In genomic region chr13:83214811-83215210, GRCm38 (mm10) we compare ENCODE assay signal across 26 mouse cellular contexts.
DNase-seq lines count a peak whose midpoint lies in the region; ATAC-seq and TF ChIP-seq lines count a peak whose summit lies in the region.
"Had no signal": no experiment of that assay in that cellular context is flagged by ENCODE, and none has a peak within 500 bp of the region (broad histone marks: within the 10 kb centered on the region; RNA-seq: fewer than 3 reads in every experiment).

No protein-coding gene starts in this region.

- no peaks in the 10 kb centered on the region for H3K36me3 ChIP-seq in limb, embryonic 14.5 days (ENCODE audit: control insufficient read depth, insufficient read depth, low read length)
- H3K36me3 ChIP-seq in limb, embryonic 10.5 days: no peaks in the 10 kb centered on the region
- H3K36me3 ChIP-seq in kidney, embryonic 14.5 days (ENCODE audit: control insufficient read depth, insufficient read depth, low read length): no peaks in the 10 kb centered on the region
- H3K36me3 ChIP-seq: embryonic facial prominence, embryonic 15.5 days; forebrain, embryonic 12.5 days; forebrain, embryonic 15.5 days; heart, embryonic 13.5 days had no signal

- no peak overlapping the region for H3K27ac ChIP-seq in limb, embryonic 14.5 days (replicated peaks; ENCODE audit: low read depth, low read length)
- H3K27ac ChIP-seq in limb, embryonic 10.5 days: no peak overlapping the region
- H3K27ac ChIP-seq in kidney, embryonic 14.5 days (ENCODE audit: low read depth, low read length): no peak overlapping the region
- H3K27ac ChIP-seq: embryonic facial prominence, embryonic 15.5 days; forebrain, embryonic 12.5 days; forebrain, embryonic 15.5 days; heart, embryonic 13.5 days; hindbrain, embryonic 14.5 days; hindbrain, postnatal 0 days had no signal

- ATAC-seq in limb, embryonic 14.5 days (ENCODE audit: low FRiP score, low read depth): no peak
- 0 out of 2 replicates have a peak, but pooled peaks have one; percentile 43 for ATAC-seq in erythroid progenitor cell, adult 5-6 weeks (replicated peaks; ENCODE audit: low FRiP score, poor library complexity, severe bottlenecking)
- 0 out of 2 replicates have a peak, but pooled peaks have one; percentile 31 for ATAC-seq in megakaryocyte progenitor cell, adult 5-6 weeks (replicated peaks; ENCODE audit: poor library complexity)
- ATAC-seq in kidney, embryonic 14.5 days (ENCODE audit: low FRiP score, low TSS enrichment): no peak
- ATAC-seq: CD4-positive, CD25-positive, alpha-beta regulatory T cell, adult 4 months; forebrain, embryonic 15.5 days; hindbrain, postnatal 0 days had no signal

- H3K4me2 ChIP-seq in limb, embryonic 14.5 days (replicated peaks; ENCODE audit: low read depth, low read length, severe bottlenecking): no peak overlapping the region
- H3K4me2 ChIP-seq in kidney, embryonic 14.5 days (replicated peaks; ENCODE audit: low read depth, low read length): no peak overlapping the region
- H3K4me2 ChIP-seq: embryonic facial prominence, embryonic 15.5 days; forebrain, embryonic 12.5 days; forebrain, embryonic 15.5 days; heart, embryonic 13.5 days; hindbrain, embryonic 14.5 days had no signal

- no peaks in the 10 kb centered on the region for H3K9me3 ChIP-seq in limb, embryonic 14.5 days (ENCODE audit: control insufficient read depth, low read length)
- no peaks in the 10 kb centered on the region for H3K9me3 ChIP-seq in limb, embryonic 10.5 days (replicated peaks)
- no peaks in the 10 kb centered on the region for H3K9me3 ChIP-seq in kidney, embryonic 14.5 days (ENCODE audit: control insufficient read depth, low read length)
- H3K9me3 ChIP-seq: embryonic facial prominence, embryonic 15.5 days; forebrain, embryonic 12.5 days; forebrain, embryonic 15.5 days; heart, embryonic 13.5 days had no signal

- no peak for TF ChIP-seq POLR2A in limb, embryonic 14.5 days (IDR thresholded peaks at IDR 0.05; ENCODE audit: borderline replicate concordance, extremely low read depth, insufficient read depth, insufficient read length)

- DNase-seq in limb, embryonic 14.5 days (ENCODE audit: low spot score): peak; percentile 27
- DNase-seq in limb, embryonic 10.5 days (ENCODE audit: low spot score): no peak
- DNase-seq in ovary, adult 18-20 months (ENCODE audit: low spot score): peak; percentile 3
- no peak for DNase-seq in ovary, postnatal 10 days (ENCODE audit: low spot score)
- no peak for DNase-seq in spleen, postnatal 14 days (ENCODE audit: low spot score in 2 of 2)
- DNase-seq: adrenal gland, adult 2 months; adrenal gland, postnatal 14 days; cerebellum, adult 11 months; cerebellum, adult 2 months; cerebellum, adult 9-11 months; cerebellum, postnatal 25 days; embryo, embryonic 11 days; gastrocnemius, postnatal 10 days; heart, adult 18-20 months; heart, postnatal 14 days; heart, postnatal 4 days had no signal

- H3K4me3 ChIP-seq in limb, embryonic 14.5 days (replicated peaks; ENCODE audit: low read length): no peak overlapping the region
- H3K4me3 ChIP-seq in limb, embryonic 10.5 days: no peak overlapping the region
- no peak overlapping the region for H3K4me3 ChIP-seq in kidney, embryonic 14.5 days (ENCODE audit: low read length)
- H3K4me3 ChIP-seq: embryonic facial prominence, embryonic 15.5 days; forebrain, embryonic 12.5 days; forebrain, embryonic 15.5 days; heart, embryonic 13.5 days had no signal

- no peaks in the 10 kb centered on the region for H3K27me3 ChIP-seq in limb, embryonic 14.5 days (ENCODE audit: control insufficient read depth, insufficient read depth, low read length)
- H3K27me3 ChIP-seq in limb, embryonic 10.5 days (ENCODE audit: low read depth, poor library complexity, severe bottlenecking): no peaks in the 10 kb centered on the region
- no peaks in the 10 kb centered on the region for H3K27me3 ChIP-seq in kidney, embryonic 14.5 days (ENCODE audit: control insufficient read depth, insufficient read depth, low read length)
- H3K27me3 ChIP-seq: embryonic facial prominence, embryonic 15.5 days; forebrain, embryonic 12.5 days; forebrain, embryonic 15.5 days; heart, embryonic 13.5 days had no signal

- no peak overlapping the region for H3K9ac ChIP-seq in limb, embryonic 14.5 days (ENCODE audit: low read depth, low read length, severe bottlenecking)
- H3K9ac ChIP-seq in kidney, embryonic 14.5 days (ENCODE audit: low read depth, low read length): no peak overlapping the region
- H3K9ac ChIP-seq: embryonic facial prominence, embryonic 15.5 days; forebrain, embryonic 12.5 days; forebrain, embryonic 15.5 days; heart, embryonic 13.5 days; hindbrain, embryonic 14.5 days had no signal

- no peaks in the 10 kb centered on the region for H3K4me1 ChIP-seq in limb, embryonic 14.5 days (ENCODE audit: control insufficient read depth, insufficient read depth, low read length)
- no peaks in the 10 kb centered on the region for H3K4me1 ChIP-seq in limb, embryonic 10.5 days
- H3K4me1 ChIP-seq in kidney, embryonic 14.5 days (ENCODE audit: control insufficient read depth, insufficient read depth, low read length): no peaks in the 10 kb centered on the region
- H3K4me1 ChIP-seq: embryonic facial prominence, embryonic 15.5 days; forebrain, embryonic 12.5 days; forebrain, embryonic 15.5 days; heart, embryonic 13.5 days had no signal

Comparison
In these comparisons a context has a peak if more than half of its experiments do, and no peak if none do; other contexts are left out.
1. DNase-seq: peak in limb, embryonic 14.5 days (single experiment) and ovary, adult 18-20 months (single experiment); none in limb, embryonic 10.5 days (single experiment), ovary, postnatal 10 days (single experiment) and spleen, postnatal 14 days (0 of 2).
2. ATAC-seq: peak in erythroid progenitor cell, adult 5-6 weeks (single experiment) and megakaryocyte progenitor cell, adult 5-6 weeks (single experiment); none in limb, embryonic 14.5 days (single experiment) and kidney, embryonic 14.5 days (single experiment).